1 mouse cellular context compared by ENCODE assay signal in the genomic region with DNA sequence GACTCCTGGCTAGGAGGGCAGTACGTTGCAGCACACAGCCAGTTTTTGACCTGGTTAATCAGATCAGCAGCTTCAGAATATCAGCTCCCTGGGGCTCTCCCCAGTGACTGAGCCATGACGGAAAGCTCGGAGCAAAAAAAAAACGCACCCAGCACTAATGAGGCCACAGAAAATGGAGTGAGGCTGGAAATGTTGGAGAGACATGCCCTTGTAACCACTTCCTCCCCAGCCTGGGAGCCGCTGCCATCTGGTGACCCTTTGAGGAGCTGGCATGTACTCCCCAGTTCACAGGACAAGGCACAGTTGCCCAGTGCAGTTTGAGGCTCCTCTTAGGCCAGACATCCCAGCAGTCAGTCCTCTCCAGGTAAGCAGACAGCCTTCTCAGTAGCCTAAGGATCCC.
TF ChIP-seq lines count a peak whose summit lies in the region.

No protein-coding gene starts in this region.

TF ChIP-seq in MEL, 35 proteins besides CTCF, POLR2A, EP300 and RAD21:
- TF ChIP-seq USF2 (IDR thresholded peaks at IDR 0.05; ENCODE audit: borderline replicate concordance in 1 of 2, insufficient read depth in 1 of 2, low read depth in 1 of 2, low read length in 2 of 2) (no peak), KAT2A (conservative IDR thresholded peaks at IDR 0.05; ENCODE audit: low read depth, low read length) (no peak), SMC3 (IDR thresholded peaks at IDR 0.05; ENCODE audit: low read depth, low read length) (no peak), MEF2A (IDR thresholded peaks at IDR 0.05; ENCODE audit: extremely low read depth, insufficient replicate concordance, low read depth, low read length, poor library complexity, severe bottlenecking) (no peak), TBP (IDR thresholded peaks at IDR 0.05; ENCODE audit: low read depth, low read length) (no peak), TCF12 (IDR thresholded peaks at IDR 0.05; ENCODE audit: low read depth, low read length) (no peak), ZC3H11A (IDR thresholded peaks at IDR 0.05; ENCODE audit: low read depth, low read length) (no peak), E2F4 (IDR thresholded peaks at IDR 0.05; ENCODE audit: borderline replicate concordance, low read depth, low read length) (no peak), UBTF (IDR thresholded peaks at IDR 0.05; ENCODE audit: borderline replicate concordance, insufficient read depth, low read depth, low read length) (no peak)
